Mouse (Mus musculus) heart, postnatal 0 days (tissue): ENCODE measurements around the gene Sephs2.

Experiments used
- CTCF ChIP-seq: IDR thresholded peaks from 2 replicates; pipeline ENCODE4 v1.5.1; 2016; ENCODE audit warnings: antibody characterized with exemption, control low read depth, low read depth
- EP300 ChIP-seq: IDR thresholded peaks from 2 replicates; pipeline ENCODE4 v1.6.1; 2016; ENCODE audit warnings: antibody characterized with exemption, low read depth

DNA sequence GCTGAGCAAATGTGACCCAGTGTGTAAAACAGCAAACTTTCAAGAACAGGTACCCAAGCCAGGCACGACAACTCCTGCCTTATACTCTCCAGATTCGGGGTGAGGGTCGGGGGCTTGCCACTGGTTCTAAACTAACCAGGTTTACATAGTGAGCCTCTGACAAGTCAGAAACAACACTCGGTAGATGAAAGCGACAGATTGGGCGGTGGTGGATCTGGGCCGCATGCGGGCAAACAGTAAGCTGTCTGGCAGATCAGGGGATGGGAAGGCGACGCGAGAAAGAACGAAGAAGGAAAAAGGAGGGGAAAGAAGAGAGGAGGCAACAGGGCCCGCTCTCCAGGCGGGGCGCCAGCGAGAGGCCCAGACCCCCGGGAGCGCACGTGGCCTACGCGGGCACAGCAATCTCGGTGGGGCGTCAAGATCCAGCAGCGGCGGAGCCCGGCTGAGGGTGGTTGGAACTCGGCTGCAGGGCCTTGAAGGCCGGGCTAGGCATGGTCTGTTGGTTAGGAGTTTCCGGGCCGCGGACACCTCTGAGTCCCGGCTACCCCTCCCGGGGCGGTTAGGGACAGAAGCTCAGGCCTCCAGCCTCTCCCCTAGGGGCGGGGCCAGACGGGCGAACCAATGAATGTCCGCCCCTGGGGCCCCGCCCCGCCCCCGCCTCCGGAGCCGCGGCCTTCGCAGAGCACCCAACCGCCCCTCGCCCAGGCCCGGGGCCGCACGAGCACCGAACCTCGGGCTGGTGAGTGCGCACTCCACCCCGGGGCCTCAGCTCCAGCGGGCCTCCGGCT is 29.8 kb downstream of the Sephs2 start, which contains the start of gene Zfp771:
- TF ChIP-seq CTCF (no peak), EP300 (no peak; the same call in 1 of the 2 replicates)
